Mouse (Mus musculus) kidney, embryonic 16.5 days (tissue): ENCODE measurements around the gene 1700003F12Rik. TPM values are rescaled to one million over a fixed set of nuclear protein-coding genes. Genes with fewer than 3 reads are reported as not detected.

ENCODE experiments used
- ATAC-seq: fragments of 200-750 bp; cut with Nextera tagmentation; 2 replicates; pipeline ENCODE4 v1.8.0; 2017; ENCODE audit warnings: moderate TSS enrichment; ENCODE audit not compliant: low FRiP score, low TSS enrichment
- H3K27ac ChIP-seq: fragments of 300-500 bp; sonication (generic); 2 replicates; pipeline ENCODE4 v1.5.1; 2014; ENCODE audit warnings: low read length
- H3K27me3 ChIP-seq: fragments of 300-500 bp; sonication (generic); 2 replicates; pipeline ENCODE4 v1.6.1; 2014; ENCODE audit warnings: low read length, control low read depth, mixed read lengths; ENCODE audit not compliant: insufficient read depth
- H3K36me3 ChIP-seq: fragments of 300-500 bp; sonication (generic); 2 replicates; pipeline ENCODE4 v1.6.1; 2014; ENCODE audit warnings: low read length, control low read depth, mixed read lengths; ENCODE audit not compliant: insufficient read depth
- H3K4me1 ChIP-seq: fragments of 300-500 bp; sonication (generic); 2 replicates; pipeline ENCODE4 v1.6.1; 2014; ENCODE audit warnings: low read length, control low read depth, mixed read lengths; ENCODE audit not compliant: insufficient read depth
- H3K4me2 ChIP-seq: fragments of 300-500 bp; sonication (generic); replicated peaks from 2 replicates; pipeline ENCODE4 v1.6.1; 2014; ENCODE audit warnings: low read depth, low read length
- H3K4me3 ChIP-seq: fragments of 300-500 bp; sonication (generic); 2 replicates; pipeline ENCODE4 v1.5.1; 2014; ENCODE audit warnings: mild to moderate bottlenecking, low read length
- H3K9ac ChIP-seq: fragments of 300-500 bp; sonication (generic); replicated peaks from 2 replicates; pipeline ENCODE4 v1.6.1; 2014; ENCODE audit warnings: low read length
- H3K9me3 ChIP-seq: fragments of 300-500 bp; sonication (generic); 2 replicates; pipeline ENCODE4 v1.6.1; 2016; ENCODE audit warnings: low read length, control low read depth
- WGBS: fragments of 180-500 bp; shearing (Covaris S2); extraction: QIAGEN DNeasy Blood & Tissue Kit; methylation state at CpG from one replicate; pipeline ENCODE4 v1.1.7; 2014; 5-methylcytosine and 5-hydroxymethylcytosine counted together
- polyA plus RNA-seq: library from polyadenylated mRNA; unstranded; fragments of >200 nt; fragmentation: Nextera tagmentation; extraction: Ambion mirVana; gene quantifications from 2 replicates; pipeline ENCODE4 v1.2.1, GENCODE M21; 2015

The 1700003F12Rik gene
- polyA plus RNA-seq, 1 experiment from 2014 or later = 0.64 TPM

DNA sequence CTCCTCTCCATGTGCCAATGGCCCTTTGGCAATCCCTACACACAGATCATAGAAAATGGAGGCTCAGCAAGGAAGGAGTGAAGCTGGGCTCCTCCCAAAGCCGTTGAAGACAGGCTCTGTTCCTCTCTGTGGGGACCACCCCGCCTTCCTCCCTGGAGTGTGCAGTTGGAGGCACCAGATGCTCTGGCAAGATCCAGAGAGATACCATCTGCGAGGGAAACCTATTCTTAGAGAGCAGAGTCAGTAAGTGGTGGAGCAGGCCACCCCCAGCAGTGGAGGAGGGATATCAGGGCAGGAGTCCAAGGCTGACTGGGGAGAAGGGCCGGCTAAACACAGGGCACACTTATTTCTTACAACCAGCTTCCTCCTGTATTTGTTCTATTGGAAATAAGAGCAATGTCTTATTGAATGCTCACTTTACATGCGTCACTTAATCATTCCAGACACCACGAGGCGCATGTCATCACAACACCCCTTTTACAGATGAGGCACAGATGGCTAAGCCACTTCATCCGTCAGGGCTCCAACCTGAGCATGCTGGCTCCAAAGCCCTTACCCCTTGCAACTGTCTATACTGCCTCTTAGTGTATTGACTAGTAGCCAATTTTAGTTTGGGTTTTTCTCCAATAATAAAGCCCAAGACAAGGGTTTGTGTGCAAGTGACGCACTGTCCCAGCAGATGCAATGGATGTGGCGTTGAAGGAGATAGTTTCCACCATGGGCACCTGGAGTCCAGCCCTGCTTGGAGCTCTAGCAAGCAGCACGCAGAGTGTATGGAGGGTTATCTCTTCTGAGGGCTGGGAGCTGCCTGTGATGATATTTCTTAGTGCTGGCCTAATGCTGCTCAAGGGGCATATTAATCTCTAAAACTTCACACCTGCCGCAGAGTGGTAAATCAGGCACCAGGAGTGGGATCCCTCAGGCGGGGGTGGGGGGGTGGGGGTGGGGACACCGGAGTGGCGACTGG lies 37.3 kb downstream of the 1700003F12Rik start:
- no peak overlapping the region for H3K4me3 ChIP-seq
- H3K27ac ChIP-seq = no peak overlapping the region
- no peak overlapping the region for H3K9ac ChIP-seq
- H3K4me1 ChIP-seq = peaks cover 7% of the 10 kb centered on the region; the same call in 1 of the 2 replicates
- no peak for ATAC-seq
- no peaks in the 10 kb centered on the region for H3K27me3 ChIP-seq
- peaks cover 13% of the 10 kb centered on the region for H3K36me3 ChIP-seq
- no peak overlapping the region for H3K4me2 ChIP-seq
- no peaks in the 10 kb centered on the region for H3K9me3 ChIP-seq
- 68% methylated on average over 15 of the region's 15 CpGs for WGBS

DNA sequence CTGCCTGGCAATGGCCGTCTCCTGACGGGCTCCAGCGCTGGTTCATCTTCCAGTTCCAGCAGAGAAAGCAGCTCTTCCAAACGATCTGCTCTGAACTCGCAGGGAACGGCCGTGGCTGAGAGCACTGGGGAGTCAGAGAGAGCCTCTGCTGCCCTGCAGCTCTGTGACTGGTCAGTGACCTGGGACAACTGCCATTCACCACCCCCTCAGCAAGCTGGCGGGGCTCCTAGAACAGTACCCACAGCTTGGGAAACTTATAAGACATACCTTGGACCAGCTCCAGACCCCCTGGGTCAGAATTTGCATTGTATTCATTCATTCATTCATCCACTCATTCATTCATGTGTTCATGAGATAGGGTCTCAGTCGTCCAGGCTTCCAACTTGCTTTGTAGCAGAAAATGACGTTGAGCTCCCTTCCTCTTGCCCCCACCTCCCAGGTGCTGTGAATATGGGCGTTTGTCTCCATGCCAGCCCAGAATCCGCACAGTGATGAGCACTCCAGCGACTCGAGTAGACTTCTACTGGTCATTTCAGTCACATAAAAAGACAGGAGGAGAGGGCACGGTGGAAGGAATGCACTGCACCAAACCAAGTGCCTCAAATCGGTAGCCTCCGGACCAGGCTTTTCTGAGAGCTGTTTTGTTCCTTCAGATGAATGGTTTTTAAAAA lies 38.2 kb downstream of the 1700003F12Rik start:
- Histone ChIP-seq H3K4me3 (no peak overlapping the region), H3K27me3 (no peaks in the 10 kb centered on the region), H3K9me3 (no peaks in the 10 kb centered on the region), H3K27ac (no peak overlapping the region), H3K4me2 (no peak overlapping the region), H3K4me1 (peaks cover 7% of the 10 kb centered on the region; the same call in 1 of the 2 replicates), H3K9ac (no peak overlapping the region), H3K36me3 (peaks cover 13% of the 10 kb centered on the region)
- no peak for ATAC-seq
- WGBS = 63% methylated on average over 17 of the region's 17 CpGs

DNA sequence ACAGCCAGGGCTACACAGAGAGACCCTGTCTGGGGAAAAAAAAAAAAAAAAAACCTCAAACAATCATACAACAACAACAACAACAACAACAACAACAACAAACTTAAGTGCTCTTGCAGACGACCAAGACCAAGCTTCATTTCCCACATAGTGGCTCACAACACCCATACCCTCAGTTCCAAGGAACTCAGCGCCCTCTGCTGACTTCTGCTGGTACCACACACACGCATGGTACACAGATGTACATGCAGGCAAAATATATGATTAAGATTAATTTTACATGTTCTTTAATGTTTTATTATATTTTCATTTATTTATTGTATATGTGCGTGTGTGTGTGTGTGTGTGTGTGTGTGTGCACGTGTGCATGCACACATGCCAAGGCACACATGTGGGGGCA lies 39.5 kb downstream of the 1700003F12Rik start:
- WGBS = 74% methylated on average over 5 of the region's 5 CpGs
- Histone ChIP-seq H3K4me2 (no peak overlapping the region), H3K27me3 (no peaks in the 10 kb centered on the region), H3K9ac (no peak overlapping the region), H3K36me3 (peaks cover 13% of the 10 kb centered on the region), H3K4me1 (peaks cover 7% of the 10 kb centered on the region; the same call in 1 of the 2 replicates), H3K27ac (no peak overlapping the region), H3K4me3 (no peak overlapping the region), H3K9me3 (no peaks in the 10 kb centered on the region)
- no peak for ATAC-seq

DNA sequence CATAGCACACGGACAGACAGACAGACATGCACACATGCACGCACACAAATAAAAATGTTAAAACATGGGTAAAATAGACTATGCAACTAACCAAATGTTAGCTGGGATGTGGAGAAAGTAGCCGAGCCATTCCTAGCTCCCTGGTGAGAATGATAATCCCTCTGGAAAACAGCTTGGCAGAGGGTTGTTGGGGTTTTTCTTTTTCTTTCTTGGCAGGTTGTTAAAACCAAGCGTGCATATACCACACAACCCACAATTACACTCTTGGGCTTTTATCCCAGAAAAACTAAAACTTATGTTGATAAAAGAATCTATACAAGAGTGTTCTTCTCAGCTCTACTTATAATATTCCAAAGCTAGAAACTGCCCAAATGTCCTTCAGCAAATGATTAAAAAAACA lies 42.2 kb downstream of the 1700003F12Rik start:
- H3K4me3 ChIP-seq = no peak overlapping the region
- 87% methylated on average over 4 of the region's 4 CpGs for WGBS

DNA sequence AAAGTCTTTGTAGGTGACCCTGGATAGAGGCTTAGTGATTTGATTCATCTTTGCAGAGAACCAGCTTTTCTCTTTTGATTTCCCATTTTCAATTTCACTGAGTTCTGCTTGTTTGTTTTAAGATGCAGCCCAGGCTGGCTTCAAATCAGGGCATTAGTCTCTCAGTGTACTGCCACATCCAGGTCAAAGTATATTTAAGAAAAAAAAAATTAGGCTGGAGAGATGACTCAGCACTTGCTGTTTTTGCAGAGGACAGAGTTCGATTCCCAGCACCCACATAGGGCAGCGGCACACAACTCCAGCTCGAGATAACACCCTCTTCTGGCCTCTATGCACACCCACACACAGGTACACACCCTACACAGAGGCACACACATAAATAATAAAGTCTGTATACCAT lies 44.4 kb downstream of the 1700003F12Rik start:
- H3K4me1 ChIP-seq = no peaks in the 10 kb centered on the region
- H3K4me2 ChIP-seq = no peak overlapping the region
- 80% methylated on average over 3 of the region's 3 CpGs for WGBS
- H3K9me3 ChIP-seq = no peaks in the 10 kb centered on the region
- H3K4me3 ChIP-seq = no peak overlapping the region
- no peaks in the 10 kb centered on the region for H3K27me3 ChIP-seq
- H3K9ac ChIP-seq = no peak overlapping the region
- peaks cover 26% of the 10 kb centered on the region for H3K36me3 ChIP-seq
- no peak for ATAC-seq
- no peak overlapping the region for H3K27ac ChIP-seq

More for the DNA sequence above, 42.2 kb downstream of the 1700003F12Rik start:
- peaks cover 5% of the 10 kb centered on the region; the same call in 1 of the 2 replicates for H3K4me1 ChIP-seq
- ATAC-seq = no peak
- no peaks in the 10 kb centered on the region for H3K27me3 ChIP-seq
- no peak overlapping the region for H3K9ac ChIP-seq
- no peak overlapping the region for H3K27ac ChIP-seq
- H3K4me2 ChIP-seq = no peak overlapping the region
- H3K9me3 ChIP-seq = no peaks in the 10 kb centered on the region
- H3K36me3 ChIP-seq = peaks cover 19% of the 10 kb centered on the region

DNA sequence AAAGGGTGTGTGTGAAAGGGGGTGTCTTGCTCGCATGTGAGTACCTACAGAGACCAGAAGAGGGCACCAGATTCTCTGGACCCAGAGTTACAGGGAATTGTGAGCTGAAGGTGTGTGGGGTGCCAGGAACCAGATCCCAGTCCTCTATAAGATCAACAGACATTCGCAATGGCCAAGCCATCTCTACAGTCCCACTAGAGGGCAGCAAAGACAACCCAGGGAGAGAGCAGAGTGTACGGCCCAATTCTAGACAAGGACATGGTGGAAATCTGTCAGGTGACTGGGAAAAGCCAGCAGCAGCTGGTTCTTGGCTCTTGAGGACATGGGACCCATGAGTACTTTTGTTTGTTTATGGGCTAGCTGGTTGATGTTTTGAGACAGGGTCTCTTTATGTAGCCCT lies 46.1 kb downstream of the 1700003F12Rik start:
- H3K4me3 ChIP-seq = no peak overlapping the region
- H3K27me3 ChIP-seq = no peaks in the 10 kb centered on the region
- no peaks in the 10 kb centered on the region for H3K4me1 ChIP-seq
- peaks cover 13% of the 10 kb centered on the region; the same call in 1 of the 2 replicates for H3K36me3 ChIP-seq
- no peak for ATAC-seq
- WGBS = 71% methylated on average over 3 of the region's 3 CpGs
- H3K9ac ChIP-seq = no peak overlapping the region
- H3K9me3 ChIP-seq = no peaks in the 10 kb centered on the region
- H3K27ac ChIP-seq = no peak overlapping the region
- H3K4me2 ChIP-seq = no peak overlapping the region

DNA sequence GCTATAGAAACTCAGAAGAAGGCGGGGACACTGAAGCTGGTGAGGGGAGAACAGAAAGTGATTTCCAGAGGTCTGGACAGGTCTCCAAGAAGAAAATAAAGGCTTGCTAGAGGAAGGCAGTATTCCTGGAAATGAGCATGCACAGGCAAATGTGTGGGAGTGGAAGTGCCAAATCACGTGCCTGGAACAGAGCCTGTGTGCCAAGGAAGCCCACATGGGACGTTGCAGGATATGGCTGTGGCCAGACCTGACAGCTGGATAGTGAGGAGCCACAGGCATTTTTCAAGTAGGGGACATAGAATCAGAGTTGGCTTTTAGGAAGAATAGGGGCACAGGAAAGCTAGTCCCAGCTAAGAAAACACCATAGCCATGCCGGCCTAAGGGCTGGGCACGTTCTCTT lies 48.9 kb downstream of the 1700003F12Rik start:
- no peak overlapping the region for H3K27ac ChIP-seq
- peaks cover 13% of the 10 kb centered on the region; the same call in 1 of the 2 replicates for H3K36me3 ChIP-seq
- WGBS = 65% methylated on average over 5 of the region's 5 CpGs
- no peak overlapping the region for H3K9ac ChIP-seq
- ATAC-seq = no peak
- H3K27me3 ChIP-seq = no peaks in the 10 kb centered on the region
- H3K4me3 ChIP-seq = no peak overlapping the region
- H3K4me1 ChIP-seq = no peaks in the 10 kb centered on the region
- H3K9me3 ChIP-seq = no peaks in the 10 kb centered on the region
- no peak overlapping the region for H3K4me2 ChIP-seq

DNA sequence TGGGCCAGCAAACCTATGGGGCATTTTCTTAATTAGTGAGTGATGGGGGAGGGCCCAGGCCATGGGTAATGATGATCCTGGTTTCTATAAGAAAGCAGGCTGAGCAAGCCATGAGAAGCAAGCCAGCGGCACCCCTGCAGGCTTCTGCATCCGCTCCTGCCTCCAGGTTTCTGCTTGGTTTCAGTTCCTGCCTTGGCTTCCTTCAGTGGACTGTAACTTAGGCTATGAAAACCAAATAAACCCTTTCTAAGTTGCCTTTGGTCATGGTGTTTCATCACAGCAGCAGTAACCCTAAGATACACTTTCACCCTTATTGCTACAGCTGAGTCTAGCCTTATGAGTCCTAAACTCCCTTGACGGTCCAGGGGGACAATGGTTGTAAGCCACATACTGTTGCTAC lies 50.5 kb downstream of the 1700003F12Rik start:
- ATAC-seq = no peak
- Histone ChIP-seq H3K4me1 (no peaks in the 10 kb centered on the region), H3K4me3 (no peak overlapping the region), H3K9ac (no peak overlapping the region), H3K36me3 (peaks cover 13% of the 10 kb centered on the region; the same call in 1 of the 2 replicates), H3K9me3 (no peaks in the 10 kb centered on the region), H3K4me2 (no peak overlapping the region), H3K27ac (no peak overlapping the region), H3K27me3 (no peaks in the 10 kb centered on the region)
- 92% methylated on average over 3 of the region's 3 CpGs for WGBS
